Mouse (Mus musculus): ENCODE results near the gene Olfr11.

The Olfr11 gene

DNA sequence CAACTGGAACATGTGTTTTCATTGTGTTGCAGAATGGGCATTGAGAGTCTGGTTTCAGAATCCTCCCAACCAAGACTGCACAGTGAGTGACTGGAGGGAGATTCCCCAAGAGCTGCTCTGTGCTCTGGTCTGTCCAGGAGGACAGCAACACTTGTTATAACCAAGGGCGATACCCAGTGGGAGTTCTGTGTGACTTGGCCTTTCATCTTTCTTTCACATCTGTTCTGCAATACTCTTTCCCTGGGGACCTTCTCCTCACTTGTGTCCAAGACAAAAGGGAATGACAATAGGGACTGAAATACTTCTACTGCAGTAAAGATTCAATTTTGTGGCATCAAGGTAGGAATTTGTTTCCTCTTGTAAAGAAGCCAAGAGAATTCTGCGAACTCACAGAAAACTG is at the start of gene Olfr11:
Olfr11 (minus strand) TSS at position 101 of the 400 bp plus-strand sequence.
- no peak for DNase-seq (ENCODE audit: low read depth, low spot score)

- no peak for DNase-seq (ENCODE audit: low read depth, low spot score)
Observed at GRCm38 (mm10) chr13:21677305-21677704, 35.0 kb upstream of the Olfr11 start, which contains the start of gene Olfr1360. Gene Olfr1360, minus strand, starts transcription at chr13:21677405.

DNA sequence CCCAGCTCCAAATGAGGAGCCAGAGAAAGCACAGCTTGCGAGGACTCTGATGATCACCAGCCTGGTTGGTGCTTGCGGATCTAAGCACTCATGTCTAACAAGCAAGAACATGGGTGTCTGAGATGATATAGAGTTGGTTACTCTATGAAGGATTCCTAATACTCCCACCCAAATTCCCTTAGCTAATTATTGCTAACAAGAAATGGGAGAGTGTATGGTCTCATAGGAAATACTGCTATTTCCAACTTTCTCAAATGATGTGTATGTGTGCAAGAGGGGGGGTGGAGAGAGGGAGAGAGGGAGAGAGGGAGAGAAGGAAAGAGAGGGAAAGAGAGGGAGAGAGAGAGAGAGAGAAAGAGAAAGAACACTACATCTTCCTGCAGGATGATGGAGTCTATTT is 21.0 kb upstream of the Olfr11 start, which contains the start of gene Olfr1361:
Olfr1361 (minus strand) TSS at position 101 of the 400 bp plus-strand sequence.
- DNase-seq (ENCODE audit: low read depth, low spot score): no peak

GRCm38 (mm10) chr13:21613922-21614321 is 28.4 kb downstream of the Olfr11 start, which contains the start of gene Olfr1362:
Gene Olfr1362, minus strand, starts transcription at chr13:21614022.
- DNase-seq (ENCODE audit: low read depth, low spot score): no peak

DNA sequence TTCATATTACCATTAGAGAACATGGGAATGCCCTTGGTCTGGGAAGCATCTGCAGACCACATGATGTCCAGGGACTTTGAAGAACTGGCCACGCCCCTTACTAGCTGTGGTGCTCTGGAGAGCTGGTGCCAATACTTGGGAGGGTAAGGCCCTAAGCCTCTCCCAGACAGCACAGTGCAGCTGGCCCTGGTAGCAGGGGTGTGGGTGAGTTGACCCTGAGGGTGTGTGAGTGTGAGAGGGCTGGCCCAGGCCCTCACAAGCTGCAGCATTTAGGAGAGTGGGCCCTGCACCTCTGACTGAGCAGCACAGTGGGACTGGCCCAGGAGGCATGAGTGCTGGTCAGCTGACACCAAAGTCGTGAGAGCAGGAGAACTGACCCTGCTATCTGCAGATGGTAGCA is 50.7 kb downstream of the Olfr11 start:
- DNase-seq (ENCODE audit: low read depth, low spot score): no peak

All from brain, embryonic 18.5 days (tissue).